Mouse (Mus musculus) forebrain, embryonic 11.5 days (tissue): ENCODE data around the gene Twist1. TPM values are rescaled to one million over a fixed set of nuclear protein-coding genes. Genes with fewer than 3 reads are reported as not detected.

Source experiments
- ATAC-seq: fragments of 200-750 bp; cut with Nextera tagmentation; replicated peaks from 2 replicates; pipeline ENCODE4 v1.8.0; 2017; ENCODE audit warnings: moderate TSS enrichment; ENCODE audit not compliant: low FRiP score
- DNase-seq: peaks from one replicate; pipeline ENCODE4 v3.0.0-alpha.2; 2017; ENCODE audit warnings: low spot score
- H3K27ac ChIP-seq: fragments of 300-500 bp; sonication (generic); 2 replicates; pipeline ENCODE4 v1.5.1; 2014; ENCODE audit warnings: low read depth, low read length
- H3K27me3 ChIP-seq: fragments of 300-500 bp; sonication (generic); 2 replicates; pipeline ENCODE4 v1.6.1; 2014; ENCODE audit warnings: mild to moderate bottlenecking, low read length, mixed read lengths; ENCODE audit not compliant: control insufficient read depth, insufficient read depth
- H3K36me3 ChIP-seq: fragments of 300-500 bp; sonication (generic); 2 replicates; pipeline ENCODE4 v1.6.1; 2014; ENCODE audit warnings: mild to moderate bottlenecking, low read length, moderate library complexity, mixed read lengths; ENCODE audit not compliant: control insufficient read depth, insufficient read depth
- H3K4me1 ChIP-seq: fragments of 300-500 bp; sonication (generic); replicated peaks from 2 replicates; pipeline ENCODE4 v1.6.1; 2014; ENCODE audit warnings: low read length, mixed read lengths; ENCODE audit not compliant: control insufficient read depth, insufficient read depth
- H3K4me2 ChIP-seq: fragments of 300-500 bp; sonication (generic); 2 replicates; pipeline ENCODE4 v1.6.1; 2014; ENCODE audit warnings: low read depth, mild to moderate bottlenecking, low read length, moderate library complexity, mixed read lengths; ENCODE audit not compliant: severe bottlenecking
- H3K4me3 ChIP-seq: fragments of 300-500 bp; sonication (generic); 2 replicates; pipeline ENCODE4 v1.5.1; 2014; ENCODE audit warnings: low read depth, low read length
- H3K9ac ChIP-seq: fragments of 300-500 bp; sonication (generic); 2 replicates; pipeline ENCODE4 v1.6.1; 2014; ENCODE audit warnings: low read length
- H3K9me3 ChIP-seq: fragments of 300-500 bp; sonication (generic); 2 replicates; pipeline ENCODE4 v1.6.1; 2016; ENCODE audit warnings: low read length, mixed read lengths; ENCODE audit not compliant: control insufficient read depth
- WGBS: fragments of 180-500 bp; shearing (Covaris S2); extraction: QIAGEN DNeasy Blood & Tissue Kit; methylation state at CpG from one replicate; pipeline ENCODE4 v1.1.7; 2014; 5-methylcytosine and 5-hydroxymethylcytosine counted together
- polyA plus RNA-seq: library from polyadenylated mRNA; unstranded; fragments of >200 nt; fragmentation: Nextera tagmentation; extraction: Ambion mirVana; gene quantifications from 2 replicates; pipeline ENCODE4 v1.2.1, GENCODE M21; 2014

Twist1 gene
- polyA plus RNA-seq: 12.5 and 13.0 TPM in 2 replicates

GRCm38 (mm10) chr12:33957400-33958240 lies at the start of gene Twist1:
Twist1 (plus strand) TSS chr12:33957671.
- DNase-seq (peak; percentile 84), ATAC-seq (peak; percentile 72)
- Histone ChIP-seq H3K4me2 (peak within 1 kb of the TSS; percentile 62), H3K27me3 (peaks cover 81% of the 10 kb centered on the region), H3K4me3 (peak within 1 kb of the TSS; percentile 41), H3K27ac (peak within 1 kb of the TSS; percentile 31; the same call in 1 of the 2 replicates), H3K9me3 (no peaks in the 10 kb centered on the region), H3K36me3 (no peaks in the 10 kb centered on the region), H3K9ac (peak within 1 kb of the TSS; percentile 45), H3K4me1 (peaks cover 11% of the 10 kb centered on the region; the same call in 1 of the 2 replicates)
- WGBS: 1% methylated on average over 82 of the region's 105 CpGs

GRCm38 (mm10) chr12:33926751-33927150 lies 30.7 kb upstream of the Twist1 start:
- 5% methylated on average over 3 of the region's 3 CpGs for WGBS
- Histone ChIP-seq H3K9ac (no peak overlapping the region), H3K9me3 (no peaks in the 10 kb centered on the region), H3K36me3 (no peaks in the 10 kb centered on the region), H3K4me1 (peaks cover 11% of the 10 kb centered on the region; the same call in 1 of the 2 replicates), H3K27ac (no peak overlapping the region), H3K4me2 (no peak overlapping the region), H3K4me3 (no peak overlapping the region), H3K27me3 (peaks cover 23% of the 10 kb centered on the region)
- ATAC-seq (no peak), DNase-seq (no peak)

DNA sequence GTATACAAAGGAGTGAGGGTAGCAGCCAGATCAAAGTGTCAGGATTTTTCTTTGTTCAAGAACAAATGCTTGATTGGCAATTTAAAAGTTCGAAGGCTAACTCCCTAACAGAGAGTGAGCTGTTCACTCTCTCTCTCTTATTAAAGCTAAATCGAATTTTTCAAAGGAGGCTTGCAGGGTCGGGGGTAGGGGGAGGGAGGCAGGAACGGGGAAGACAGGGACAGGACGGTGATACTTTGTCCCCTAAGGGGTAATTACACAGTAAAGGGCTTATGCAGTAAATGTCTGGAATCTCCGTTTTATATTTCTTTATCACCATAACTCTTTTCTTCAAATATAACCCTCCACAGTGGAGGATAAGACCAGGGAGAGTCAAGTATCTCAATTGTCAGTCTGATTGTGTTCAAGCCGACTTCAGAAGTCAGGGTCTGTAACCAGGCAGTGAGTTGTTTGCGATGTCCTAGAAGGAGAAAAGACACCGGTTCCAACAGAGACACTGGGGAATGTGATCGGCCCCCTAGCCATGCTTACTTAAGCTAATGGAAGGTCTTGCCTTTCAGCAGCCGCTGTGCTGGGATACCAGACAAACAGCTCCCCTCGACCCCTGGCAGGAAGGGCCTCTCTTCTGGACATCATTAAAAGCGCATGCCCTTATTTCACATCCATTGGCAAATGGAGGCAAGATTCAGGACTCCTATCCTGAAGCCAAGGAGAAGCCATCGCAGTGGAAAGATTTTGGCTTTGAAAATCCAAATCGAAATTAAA lies 30.0 kb upstream of the Twist1 start:
- 1% methylated on average over 15 of the region's 15 CpGs for WGBS
- H3K4me2 ChIP-seq: peak overlapping the region; percentile 55
- H3K27ac ChIP-seq: no peak overlapping the region
- DNase-seq: peak; percentile 61
- H3K9ac ChIP-seq: no peak overlapping the region
- 0 out of 2 replicates have a peak, but pooled peaks have one; percentile 46 for ATAC-seq
- H3K27me3 ChIP-seq: peaks cover 23% of the 10 kb centered on the region
- H3K9me3 ChIP-seq: no peaks in the 10 kb centered on the region
- H3K36me3 ChIP-seq: no peaks in the 10 kb centered on the region
- H3K4me1 ChIP-seq: peaks cover 11% of the 10 kb centered on the region; the same call in 1 of the 2 replicates
- H3K4me3 ChIP-seq: no peak overlapping the region; the same call in 1 of the 2 replicates

DNA sequence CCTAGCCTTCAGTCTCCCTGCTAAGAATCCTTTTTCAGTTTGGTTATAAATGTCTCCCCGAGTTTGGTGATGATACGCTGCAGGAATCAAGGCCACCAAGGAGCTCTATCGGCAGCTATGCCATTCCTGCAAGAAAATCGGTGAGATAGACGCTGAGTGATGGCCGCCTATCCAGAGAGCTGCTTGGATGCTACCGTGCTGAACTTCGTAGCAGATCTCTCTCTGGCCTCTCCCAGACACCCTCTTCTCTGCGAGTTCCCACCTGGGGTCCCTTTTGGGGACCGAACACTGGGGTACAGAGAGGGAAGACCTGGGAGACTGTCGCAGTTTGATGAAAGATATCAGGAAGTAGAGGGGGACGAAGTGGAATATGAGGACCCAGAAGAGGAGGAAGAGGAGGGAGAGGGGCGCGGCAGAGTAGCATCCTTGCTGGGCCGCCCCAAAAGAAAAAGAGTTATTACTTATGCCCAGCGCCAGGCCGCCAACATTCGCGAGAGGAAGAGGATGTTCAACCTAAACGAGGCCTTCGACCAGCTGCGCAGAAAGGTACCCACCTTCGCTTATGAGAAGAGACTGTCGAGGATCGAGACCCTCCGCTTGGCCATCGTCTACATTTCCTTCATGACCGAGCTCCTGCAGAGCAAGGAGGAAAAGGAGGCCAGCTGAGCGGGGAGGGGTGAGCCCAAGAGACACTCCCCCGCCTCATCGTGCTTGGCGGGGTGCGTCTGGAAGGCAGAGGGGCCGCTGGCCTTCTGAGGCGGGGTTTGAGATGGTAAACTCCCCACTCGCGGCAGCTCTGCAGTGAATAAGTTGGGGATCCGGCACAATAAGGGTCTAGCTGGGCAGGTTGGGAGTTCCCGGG lies 28.9 kb upstream of the Twist1 start, which contains the start of gene Ferd3l:
Gene Ferd3l (plus strand): TSS at position 95 of the 862 bp plus-strand sequence.
- H3K4me2 ChIP-seq: peak within 1 kb of the TSS; percentile 55
- 0 out of 2 replicates have a peak, but pooled peaks have one; percentile 21 for ATAC-seq
- under 1% methylated on average over 39 of the region's 39 CpGs for WGBS

GRCm38 (mm10) chr12:33952843-33953242 lies 4.6 kb upstream of the Twist1 start:
- peaks cover 43% of the 10 kb centered on the region for H3K27me3 ChIP-seq
- DNase-seq: no peak
- peaks cover 3% of the 10 kb centered on the region; the same call in 1 of the 2 replicates for H3K4me1 ChIP-seq
- no peak for ATAC-seq
- no peak overlapping the region for H3K27ac ChIP-seq
- no peaks in the 10 kb centered on the region for H3K36me3 ChIP-seq
- no peaks in the 10 kb centered on the region for H3K9me3 ChIP-seq
- H3K4me2 ChIP-seq: no peak overlapping the region
- WGBS: 4% methylated on average over 3 of the region's 3 CpGs
- H3K9ac ChIP-seq: no peak overlapping the region
- H3K4me3 ChIP-seq: no peak overlapping the region

More for the DNA sequence above, 28.9 kb upstream of the Twist1 start, which contains the start of gene Ferd3l:
- Histone ChIP-seq H3K4me3 (peak within 1 kb of the TSS; percentile 21), H3K9me3 (no peaks in the 10 kb centered on the region), H3K27me3 (peaks cover 23% of the 10 kb centered on the region), H3K36me3 (no peaks in the 10 kb centered on the region), H3K27ac (no peak within 1 kb of the TSS), H3K4me1 (peaks cover 11% of the 10 kb centered on the region; the same call in 1 of the 2 replicates), H3K9ac (no peak within 1 kb of the TSS; the same call in 1 of the 2 replicates)
- DNase-seq: peak; percentile 55

DNA sequence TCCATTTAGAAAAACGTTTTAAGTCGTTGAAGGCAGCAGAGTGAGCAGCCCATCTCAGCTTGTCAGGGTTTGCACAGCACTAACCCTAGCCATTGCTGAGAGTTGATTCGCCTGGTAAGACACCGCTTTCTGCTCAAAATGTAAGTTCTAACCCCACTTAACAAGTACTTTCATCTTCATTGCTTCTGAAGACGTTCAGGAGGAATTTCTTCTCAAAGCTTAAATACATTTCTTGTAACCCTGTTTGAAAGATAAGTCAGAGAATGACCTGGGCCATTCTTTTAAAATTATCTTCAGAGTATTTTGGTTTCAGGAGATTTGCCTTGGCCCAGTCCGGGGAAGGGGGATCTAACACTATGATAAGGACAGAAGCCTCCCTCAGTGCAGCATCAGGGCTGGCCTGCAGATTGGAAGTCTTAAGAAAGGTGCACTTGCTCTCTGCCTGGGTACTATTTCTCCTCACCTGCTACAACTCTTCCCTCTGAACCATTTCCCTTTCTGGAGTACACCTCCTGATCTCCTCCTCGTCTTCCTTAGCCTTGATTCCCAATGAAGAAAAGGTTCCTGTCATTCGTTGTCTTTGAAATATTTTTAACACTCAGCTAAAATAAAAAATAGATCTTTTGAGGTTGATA lies 2.4 kb upstream of the Twist1 start:
- WGBS: 7% methylated on average over 8 of the region's 8 CpGs
- Histone ChIP-seq H3K27me3 (peaks cover 61% of the 10 kb centered on the region), H3K27ac (no peak overlapping the region), H3K4me1 (peaks cover 11% of the 10 kb centered on the region; the same call in 1 of the 2 replicates), H3K4me2 (no peak overlapping the region), H3K9me3 (no peaks in the 10 kb centered on the region), H3K36me3 (no peaks in the 10 kb centered on the region), H3K4me3 (no peak overlapping the region), H3K9ac (no peak overlapping the region)
- ATAC-seq (no peak), DNase-seq (no peak)

GRCm38 (mm10) chr12:33955606-33956295 lies 1.7 kb upstream of the Twist1 start:
- Histone ChIP-seq H3K27ac (no peak overlapping the region), H3K9ac (no peak overlapping the region), H3K4me3 (no peak overlapping the region), H3K36me3 (no peaks in the 10 kb centered on the region), H3K4me2 (0 out of 2 replicates have a peak overlapping the region, but pooled peaks have one; percentile 11), H3K4me1 (peaks cover 11% of the 10 kb centered on the region; the same call in 1 of the 2 replicates), H3K27me3 (peaks cover 64% of the 10 kb centered on the region), H3K9me3 (no peaks in the 10 kb centered on the region)
- ATAC-seq: 0 out of 2 replicates have a peak, but pooled peaks have one; percentile 19
- WGBS: 1% methylated on average over 28 of the region's 28 CpGs
- DNase-seq: peak; percentile 75
